Mouse (Mus musculus): ENCODE data around the gene Cd46. TPM values are rescaled to one million over a fixed set of nuclear protein-coding genes. Genes with fewer than 3 reads are reported as not detected.

Cd46 gene
- 1 to 10 TPM; 1.9 TPM for total RNA-seq (2021)
- long read RNA-seq, experiment 1 = 0 reads
- long read RNA-seq, experiment 2, partial matches to known transcripts = 11 of 19 reads
- long read RNA-seq, experiment 2, other reads (novel, unspliced or antisense) = 8 of 19 reads

GRCm38 (mm10) chr1:195092220-195092720, at the start of gene Cd46:
Gene Cd46, minus strand, starts transcription at chr1:195092249.
- intact Hi-C loops (cut with DNase I) = no loop called here
- no peak for TF ChIP-seq CTCF (IDR thresholded peaks at IDR 0.05)
- Histone ChIP-seq H3K27ac (peak within 1 kb of the TSS; percentile 75), H3K4me3 (peak within 1 kb of the TSS; percentile 65)
- DNase-seq = peak; percentile 76

DNA sequence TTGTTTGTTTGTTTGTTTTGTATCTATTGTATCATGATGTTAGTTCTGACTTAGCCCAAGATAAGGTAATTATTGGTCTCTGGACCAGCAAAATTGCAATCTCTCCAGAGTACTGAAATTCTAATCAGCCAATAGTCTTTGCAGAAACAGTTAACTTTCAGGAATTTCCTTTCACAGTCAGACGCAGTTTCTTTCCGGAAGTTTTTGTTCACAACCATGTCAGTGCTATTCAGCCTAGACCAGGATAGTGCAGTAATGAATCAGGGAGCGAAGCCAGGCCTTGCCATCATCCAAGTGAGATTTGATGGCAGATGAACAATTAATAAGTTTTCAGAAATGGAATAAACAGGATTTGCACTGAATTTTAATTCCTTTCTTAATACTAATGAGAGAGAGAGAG, 40.0 kb upstream of the Cd46 start:
- H3K27ac ChIP-seq = peak overlapping the region; percentile 99
- intact Hi-C loops (cut with DNase I) = loop anchor here (5.0 kb wide), 2 partner anchors 110 to 155 kb away; no protein-coding TSS in a partner anchor
- no peak for TF ChIP-seq CTCF (IDR thresholded peaks at IDR 0.05)
- H3K4me3 ChIP-seq = peak overlapping the region; percentile 82
- DNase-seq = no peak

DNA sequence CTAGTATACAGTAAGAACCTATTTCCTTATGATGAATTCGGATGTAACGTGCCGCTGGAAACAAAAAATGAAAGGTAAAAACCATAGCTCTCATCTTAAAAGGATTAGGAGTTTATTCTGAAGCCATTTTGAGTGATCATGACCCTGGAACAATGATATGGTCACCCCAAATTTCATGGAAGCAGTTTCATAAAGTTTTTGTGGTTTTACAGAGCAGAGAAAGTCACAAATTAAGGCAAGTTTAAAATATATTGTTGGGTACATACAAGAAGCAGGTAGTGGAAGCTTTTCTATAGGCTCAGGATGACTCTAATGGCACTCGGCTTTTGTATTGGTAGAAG, 39.6 kb upstream of the Cd46 start:
- Histone ChIP-seq H3K27ac (peak overlapping the region; percentile 99), H3K4me3 (peak overlapping the region; percentile 82)
- intact Hi-C loops (cut with DNase I) = loop anchor here (5.0 kb wide), 2 partner anchors 111 to 154 kb away; no protein-coding TSS in a partner anchor
- no peak for DNase-seq
- TF ChIP-seq CTCF (IDR thresholded peaks at IDR 0.05) = no peak

- intact Hi-C loops (cut with DNase I) = loop anchor here (5.0 kb wide), 2 partner anchors 111 to 154 kb away; no protein-coding TSS in a partner anchor
- peak within 1 kb of the TSS; percentile 82 for H3K4me3 ChIP-seq
- DNase-seq = peak; percentile 91
Measured at GRCm38 (mm10) chr1:195130953-195131674, 39.1 kb upstream of the Cd46 start, which contains the start of gene Cr1l. Gene Cr1l, minus strand, starts transcription at chr1:195131586.

DNA sequence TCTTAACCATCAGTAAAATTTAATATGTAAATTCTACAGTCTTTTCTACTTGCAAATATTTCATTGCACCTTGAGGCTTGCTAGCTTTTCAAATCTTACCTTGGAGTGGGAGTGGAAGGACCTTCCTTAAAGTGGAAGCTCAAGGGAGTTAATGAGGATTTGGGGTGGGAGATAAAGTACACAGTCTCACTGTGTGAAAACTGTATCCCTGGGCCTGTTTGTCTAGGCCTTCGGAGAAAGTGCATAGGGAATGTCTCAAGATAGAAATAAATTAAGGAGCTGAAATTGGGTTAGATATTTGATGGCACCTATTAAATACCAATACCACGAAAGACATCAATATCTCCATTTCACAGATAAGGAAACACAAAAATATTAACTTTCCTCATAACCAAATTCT, 38.4 kb upstream of the Cd46 start:
- intact Hi-C loops (cut with DNase I) = loop anchor here (5.0 kb wide), 2 partner anchors 112 to 153 kb away; no protein-coding TSS in a partner anchor
- no peak for TF ChIP-seq CTCF (IDR thresholded peaks at IDR 0.05)
- Histone ChIP-seq H3K4me3 (peak overlapping the region; percentile 82), H3K27ac (peak overlapping the region; percentile 99)
- DNase-seq = no peak

More at GRCm38 (mm10) chr1:195130953-195131674, 39.1 kb upstream of the Cd46 start, which contains the start of gene Cr1l:
- peak within 1 kb of the TSS; percentile 99 for H3K27ac ChIP-seq
- TF ChIP-seq CTCF (IDR thresholded peaks at IDR 0.05) = peak; percentile 67

GRCm38 (mm10) chr1:195129867-195130266, 37.8 kb upstream of the Cd46 start:
- intact Hi-C loops (cut with DNase I) = loop anchor here (5.0 kb wide), 2 partner anchors 112 to 153 kb away; no protein-coding TSS in a partner anchor
- Histone ChIP-seq H3K4me3 (peak overlapping the region; percentile 82), H3K27ac (no peak overlapping the region)
- no peak for DNase-seq
- TF ChIP-seq CTCF (IDR thresholded peaks at IDR 0.05) = no peak

DNA sequence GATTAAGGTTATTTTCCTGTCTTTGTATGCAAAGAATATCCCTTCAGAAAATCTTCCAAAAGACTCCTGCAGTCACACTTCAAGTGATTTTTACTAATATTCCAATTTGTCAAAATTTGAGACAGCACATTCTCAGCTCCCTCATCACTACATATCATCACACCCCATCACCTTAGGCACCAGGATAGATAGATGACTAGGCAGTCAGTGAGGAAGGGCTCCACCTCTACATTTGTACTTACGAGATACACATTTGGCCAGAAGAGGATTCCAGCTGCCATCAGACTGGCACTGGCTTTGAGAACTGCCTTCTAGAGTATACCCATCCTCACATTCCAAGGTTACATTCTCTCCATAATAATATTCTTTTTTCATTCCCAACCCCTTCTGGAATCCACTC, 22.4 kb upstream of the Cd46 start:
- intact Hi-C loops (cut with DNase I) = no loop called here
- no peak overlapping the region for H3K4me3 ChIP-seq
- no peak for DNase-seq
- no peak for TF ChIP-seq CTCF (IDR thresholded peaks at IDR 0.05)
- no peak overlapping the region for H3K27ac ChIP-seq

GRCm38 (mm10) chr1:195113621-195114020, 21.6 kb upstream of the Cd46 start:
- Histone ChIP-seq H3K4me3 (no peak overlapping the region), H3K27ac (no peak overlapping the region)
- DNase-seq = no peak
- intact Hi-C loops (cut with DNase I) = no loop called here
- TF ChIP-seq CTCF (IDR thresholded peaks at IDR 0.05) = no peak

DNA sequence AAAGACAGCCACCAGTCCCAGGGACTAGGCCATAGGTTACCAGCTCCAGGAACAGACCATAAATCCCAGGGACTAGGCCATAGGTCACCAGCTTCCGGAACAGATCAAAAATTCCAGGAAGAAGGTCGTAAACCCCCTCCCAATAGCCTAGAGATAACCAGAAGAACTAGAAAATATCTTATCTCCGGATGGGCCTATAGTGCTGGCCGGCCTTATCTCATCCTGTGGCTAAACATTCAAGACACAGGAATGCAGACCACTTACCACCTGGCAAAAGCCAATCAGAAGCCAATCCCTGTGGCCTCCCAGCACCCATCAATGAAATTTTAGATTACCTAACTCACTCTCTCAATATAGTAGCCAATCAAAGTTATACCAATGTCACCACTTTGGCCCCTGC, 8.6 kb upstream of the Cd46 start:
- no peak for DNase-seq
- no peak for TF ChIP-seq CTCF (IDR thresholded peaks at IDR 0.05)
- Histone ChIP-seq H3K4me3 (no peak overlapping the region), H3K27ac (no peak overlapping the region)
- intact Hi-C loops (cut with DNase I) = no loop called here

GRCm38 (mm10) chr1:195098004-195098403, 6.0 kb upstream of the Cd46 start:
- TF ChIP-seq CTCF (IDR thresholded peaks at IDR 0.05) = no peak
- intact Hi-C loops (cut with DNase I) = no loop called here
- H3K4me3 ChIP-seq = no peak overlapping the region
- no peak overlapping the region for H3K27ac ChIP-seq
- DNase-seq = no peak

GRCm38 (mm10) chr1:195091699-195092219, 290 bp downstream of the Cd46 start:
- H3K27ac ChIP-seq = peak overlapping the region; percentile 75
- TF ChIP-seq CTCF (IDR thresholded peaks at IDR 0.05) = no peak
- intact Hi-C loops (cut with DNase I) = no loop called here

DNA sequence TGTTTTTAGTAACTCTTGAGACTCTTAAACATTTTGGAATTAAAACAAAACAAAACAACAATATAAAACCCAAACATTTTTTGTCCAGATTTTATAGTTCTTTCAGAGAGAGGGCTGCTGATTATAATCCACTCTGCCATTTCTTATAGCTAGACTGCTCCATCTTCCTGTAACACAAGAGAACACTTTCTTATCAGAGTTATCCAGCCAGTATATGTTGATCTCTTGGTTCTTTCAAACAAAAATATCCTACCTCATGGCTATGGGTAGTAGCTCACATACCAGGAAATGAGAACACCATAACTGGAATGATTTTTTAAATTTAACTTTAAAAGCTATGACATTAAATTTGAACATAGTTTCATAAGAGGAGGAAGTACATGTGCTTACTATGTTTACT, 9.9 kb downstream of the Cd46 start:
- Histone ChIP-seq H3K4me3 (no peak overlapping the region), H3K27ac (no peak overlapping the region)
- no peak for DNase-seq
- no peak for TF ChIP-seq CTCF (IDR thresholded peaks at IDR 0.05)
- intact Hi-C loops (cut with DNase I) = no loop called here

More at GRCm38 (mm10) chr1:195091699-195092219, 290 bp downstream of the Cd46 start:
- no peak for DNase-seq
- peak overlapping the region; percentile 65 for H3K4me3 ChIP-seq

GRCm38 (mm10) chr1:195040437-195040836, 51.6 kb downstream of the Cd46 start:
- Histone ChIP-seq H3K27ac (no peak overlapping the region), H3K4me3 (no peak overlapping the region)
- TF ChIP-seq CTCF (IDR thresholded peaks at IDR 0.05) = peak; percentile 78
- intact Hi-C loops (cut with DNase I) = loop anchor here (1.0 kb wide), 1 partner anchor 64 kb away; no protein-coding TSS in a partner anchor
- no peak for DNase-seq

Data from gastrocnemius, adult 2 months (tissue).